Mouse (Mus musculus): ENCODE measurements at regions not wholly inside any gene's neighbourhood (a gene's known extent, or its start where the extent isn't known, plus 50 kb on each side); places are given as distances from the start of the nearest gene placed in this dataset.
A peak's percentile ranks its signal among the peaks of the same experiment; 100 is the strongest.

GRCm38 (mm10) chr5:43339671-43340070 is 106.7 kb downstream of the Cpeb2 start:
- no peak for DNase-seq (ENCODE audit: low spot score in 2 of 2)

GRCm38 (mm10) chr5:43341475-43341874 is 108.5 kb downstream of the Cpeb2 start:
- no peak for DNase-seq (ENCODE audit: low spot score in 2 of 2)

GRCm38 (mm10) chr5:43344441-43344840 is 111.5 kb downstream of the Cpeb2 start:
- no peak for DNase-seq (ENCODE audit: low spot score in 2 of 2)

GRCm38 (mm10) chr5:43350987-43351386 is 118.0 kb downstream of the Cpeb2 start:
- DNase-seq (ENCODE audit: low spot score in 2 of 2) = no peak

GRCm38 (mm10) chr5:43353021-43353990 is 120.3 kb downstream of the Cpeb2 start:
- DNase-seq (ENCODE audit: low spot score in 2 of 2) = no peak

GRCm38 (mm10) chr5:43354351-43354942 is 121.5 kb downstream of the Cpeb2 start:
- no peak for DNase-seq (ENCODE audit: low spot score in 2 of 2)

GRCm38 (mm10) chr5:43355026-43355580 is 122.1 kb downstream of the Cpeb2 start:
- peak; percentile 65 to 80 for DNase-seq (ENCODE audit: low spot score in 2 of 2)

- DNase-seq (ENCODE audit: low spot score in 2 of 2) = no peak
Measured at GRCm38 (mm10) chr5:43355832-43356231, 122.9 kb downstream of the Cpeb2 start.

GRCm38 (mm10) chr5:43357100-43357680 is 124.2 kb downstream of the Cpeb2 start:
- no peak for DNase-seq (ENCODE audit: low spot score in 2 of 2)

GRCm38 (mm10) chr5:43357901-43358300 is 124.9 kb downstream of the Cpeb2 start:
- no peak for DNase-seq (ENCODE audit: low spot score in 2 of 2)

- DNase-seq (ENCODE audit: low spot score in 2 of 2) = no peak
Measured at GRCm38 (mm10) chr5:43358928-43359765, 126.2 kb downstream of the Cpeb2 start.

GRCm38 (mm10) chr5:43360298-43360697 is 127.3 kb downstream of the Cpeb2 start:
- no peak for DNase-seq (ENCODE audit: low spot score in 2 of 2)

GRCm38 (mm10) chr5:43361026-43361425 is 128.1 kb downstream of the Cpeb2 start:
- no peak for DNase-seq (ENCODE audit: low spot score in 2 of 2)

GRCm38 (mm10) chr5:43372385-43372784 is 139.4 kb downstream of the Cpeb2 start:
- DNase-seq (ENCODE audit: low spot score in 2 of 2) = no peak

GRCm38 (mm10) chr5:43384689-43385375 is 130.5 kb upstream of the C1qtnf7 start:
- DNase-seq (ENCODE audit: low spot score in 2 of 2) = no peak

- no peak for DNase-seq (ENCODE audit: low spot score in 2 of 2)
Measured at GRCm38 (mm10) chr5:43390997-43391396, 124.3 kb upstream of the C1qtnf7 start.

GRCm38 (mm10) chr5:43391412-43392029 is 123.8 kb upstream of the C1qtnf7 start:
- no peak for DNase-seq (ENCODE audit: low spot score in 2 of 2)

- DNase-seq (ENCODE audit: low spot score in 2 of 2) = no peak
Measured at GRCm38 (mm10) chr5:43392908-43393545, 122.3 kb upstream of the C1qtnf7 start.

GRCm38 (mm10) chr5:43417259-43417658 is 98.1 kb upstream of the C1qtnf7 start:
- no peak for DNase-seq (ENCODE audit: low spot score in 2 of 2)
